In the genomic region with DNA sequence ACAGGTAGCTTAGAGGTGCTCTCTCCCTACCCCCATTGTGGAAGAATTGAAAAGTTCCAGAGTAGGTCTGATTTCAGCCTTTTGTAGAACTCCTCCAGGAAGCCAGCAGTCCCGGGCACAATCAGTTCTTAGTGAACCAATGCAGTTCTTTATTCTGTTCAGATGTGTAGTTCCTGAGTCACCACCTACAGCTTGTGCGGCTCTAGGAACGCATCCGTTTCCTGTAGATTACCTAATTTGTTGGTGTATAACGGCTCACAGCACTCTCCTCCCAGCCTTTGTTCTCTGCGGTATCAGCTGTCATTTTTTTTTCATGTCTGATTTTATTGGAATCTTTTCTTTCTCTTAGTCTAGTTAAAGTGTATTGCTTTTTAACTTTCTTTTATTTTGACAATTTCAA, we compare ENCODE assay signal across 21 mouse cellular contexts.
"Had no signal": no experiment of that assay in that cellular context is flagged by ENCODE, and none has a peak within 500 bp of the region (broad histone marks: within the 10 kb centered on the region; RNA-seq: fewer than 3 reads in every experiment).

No protein-coding gene starts in this region.

- H3K4me1 ChIP-seq: liver, embryonic 15.5 days; stomach, embryonic 15.5 days had no signal

- H3K27ac ChIP-seq: limb, embryonic 12.5 days; limb, embryonic 15.5 days; liver, embryonic 15.5 days; lung, embryonic 15.5 days; midbrain, embryonic 12.5 days; midbrain, embryonic 15.5 days; neural tube, embryonic 13.5 days; stomach, embryonic 15.5 days had no signal

- H3K4me2 ChIP-seq: limb, embryonic 12.5 days; limb, embryonic 15.5 days; liver, embryonic 11.5 days; liver, embryonic 15.5 days; lung, embryonic 15.5 days; midbrain, embryonic 12.5 days; midbrain, embryonic 15.5 days; neural tube, embryonic 13.5 days; stomach, embryonic 15.5 days had no signal

- H3K4me3 ChIP-seq: limb, embryonic 12.5 days; limb, embryonic 15.5 days; liver, embryonic 15.5 days; lung, embryonic 15.5 days; midbrain, embryonic 12.5 days; midbrain, embryonic 15.5 days; myocyte; neural tube, embryonic 13.5 days; stomach, embryonic 15.5 days had no signal

- ATAC-seq: midbrain, embryonic 15.5 days had no signal

- H3K9ac ChIP-seq: limb, embryonic 12.5 days; limb, embryonic 15.5 days; liver, embryonic 15.5 days; lung, embryonic 15.5 days; midbrain, embryonic 12.5 days; midbrain, embryonic 15.5 days; neural tube, embryonic 13.5 days; stomach, embryonic 15.5 days had no signal

- H3K9me3 ChIP-seq: limb, embryonic 12.5 days; limb, embryonic 15.5 days; liver, embryonic 15.5 days; lung, embryonic 15.5 days; midbrain, embryonic 12.5 days; midbrain, embryonic 15.5 days; neural tube, embryonic 13.5 days; stomach, embryonic 15.5 days had no signal

- H3K36me3 ChIP-seq: limb, embryonic 12.5 days; limb, embryonic 15.5 days; liver, embryonic 15.5 days; lung, embryonic 15.5 days; midbrain, embryonic 12.5 days; midbrain, embryonic 15.5 days; neural tube, embryonic 13.5 days; stomach, embryonic 15.5 days had no signal

- DNase-seq: kidney, adult 18-20 months; kidney, adult 9 months; kidney, postnatal 14 days; kidney, postnatal 4 days; left cerebral cortex, postnatal 4 days; lung, adult 18-20 months; lung, postnatal 14 days; lung, postnatal 4 days; retina, postnatal 1 day; right cerebral cortex, postnatal 25 days; spleen, adult 18-20 months had no signal

- H3K27me3 ChIP-seq: limb, embryonic 12.5 days; limb, embryonic 15.5 days; liver, embryonic 15.5 days; lung, embryonic 15.5 days; midbrain, embryonic 12.5 days; midbrain, embryonic 15.5 days; neural tube, embryonic 13.5 days; stomach, embryonic 15.5 days had no signal
